Mouse (Mus musculus) limb, embryonic 14.5 days (tissue): ENCODE results near the gene Lamb3. TPM values are rescaled to one million over a fixed set of nuclear protein-coding genes. Genes with fewer than 3 reads are reported as not detected.

Experiments
- ATAC-seq: fragments of 200-750 bp; cut with Nextera tagmentation; 2 replicates; pipeline ENCODE4 v1.8.0; 2017; ENCODE audit warnings: low read depth, moderate number of reproducible peaks, moderate TSS enrichment; ENCODE audit not compliant: low FRiP score
- DNase-seq: peaks from one replicate; pipeline ENCODE4 v3.0.0-alpha.2; 2015; ENCODE audit warnings: low spot score
- H3K27ac ChIP-seq: fragments of 300-500 bp; sonication (generic); replicated peaks from 2 replicates; pipeline ENCODE4 v1.5.1; 2014; ENCODE audit warnings: low read depth, mild to moderate bottlenecking, low read length, moderate library complexity, mixed read lengths
- H3K27me3 ChIP-seq: fragments of 300-500 bp; sonication (generic); 2 replicates; pipeline ENCODE4 v1.6.1; 2014; ENCODE audit warnings: low read length, mixed read lengths; ENCODE audit not compliant: control insufficient read depth, insufficient read depth
- H3K36me3 ChIP-seq: fragments of 300-500 bp; sonication (generic); 2 replicates; pipeline ENCODE4 v1.6.1; 2014; ENCODE audit warnings: mild to moderate bottlenecking, low read length, moderate library complexity, mixed read lengths; ENCODE audit not compliant: control insufficient read depth, insufficient read depth
- H3K4me1 ChIP-seq: fragments of 300-500 bp; sonication (generic); 2 replicates; pipeline ENCODE4 v1.6.1; 2014; ENCODE audit warnings: antibody characterized with exemption, low read length, mixed read lengths; ENCODE audit not compliant: control insufficient read depth, insufficient read depth
- H3K4me2 ChIP-seq: fragments of 300-500 bp; sonication (generic); replicated peaks from 2 replicates; pipeline ENCODE4 v1.6.1; 2014; ENCODE audit warnings: low read depth, mild to moderate bottlenecking, low read length, moderate library complexity; ENCODE audit not compliant: severe bottlenecking
- H3K4me3 ChIP-seq: fragments of 300-500 bp; sonication (generic); replicated peaks from 2 replicates; pipeline ENCODE4 v1.5.1; 2014; ENCODE audit warnings: low read length
- H3K9ac ChIP-seq: fragments of 300-500 bp; sonication (generic); 2 replicates; pipeline ENCODE4 v1.6.1; 2014; ENCODE audit warnings: mild to moderate bottlenecking, low read depth, low read length, moderate library complexity; ENCODE audit not compliant: severe bottlenecking
- H3K9me3 ChIP-seq: fragments of 300-500 bp; sonication (generic); 2 replicates; pipeline ENCODE4 v1.6.1; 2016; ENCODE audit warnings: low read length; ENCODE audit not compliant: control insufficient read depth
- POLR2A ChIP-seq: fragments of 200-500 bp; IDR thresholded peaks from 2 replicates; pipeline ENCODE4 v1.8.0; 2012; ENCODE audit warnings: inconsistent platforms, mild to moderate bottlenecking, moderate library complexity, borderline replicate concordance; ENCODE audit not compliant: insufficient read depth, insufficient read length; ENCODE audit errors: extremely low read depth
- WGBS: fragments of 180-500 bp; shearing (Covaris S2); extraction: QIAGEN DNeasy Blood & Tissue Kit; methylation state at CpG from one replicate; pipeline ENCODE4 v1.1.7; 2014; 5-methylcytosine and 5-hydroxymethylcytosine counted together
- polyA plus RNA-seq, 2 experiments: library from polyadenylated mRNA; depleted of rRNA in 1 of 2; stranded (reverse) in 1 of 2; unstranded in 1 of 2; fragments of >200 nt; fragmentation: Nextera tagmentation in 1 of 2; extraction: Ambion mirVana in 1 of 2; gene quantifications; 2 replicates each; pipeline versions ENCODE4 v1.2.1 to v1.2.3; 2012 to 2014

Gene Lamb3
- polyA plus RNA-seq, 2 experiments, result 4.0 to 4.6 TPM

- H3K27me3 ChIP-seq, result no peaks in the 10 kb centered on the region
- ATAC-seq (no peak), DNase-seq (no peak)
- 77% methylated on average over 1 of the region's 1 CpGs for WGBS
- H3K9me3 ChIP-seq, result no peaks in the 10 kb centered on the region
- no peak for TF ChIP-seq POLR2A
- H3K4me3 ChIP-seq, result no peak overlapping the region
- no peak overlapping the region for H3K4me2 ChIP-seq
- no peak overlapping the region for H3K27ac ChIP-seq
- no peaks in the 10 kb centered on the region for H3K36me3 ChIP-seq
- H3K9ac ChIP-seq, result no peak overlapping the region
- H3K4me1 ChIP-seq, result no peaks in the 10 kb centered on the region
These were observed 102.5 kb downstream of the Lamb3 start for GRCm38 (mm10) chr1:193309785-193310518.

DNA sequence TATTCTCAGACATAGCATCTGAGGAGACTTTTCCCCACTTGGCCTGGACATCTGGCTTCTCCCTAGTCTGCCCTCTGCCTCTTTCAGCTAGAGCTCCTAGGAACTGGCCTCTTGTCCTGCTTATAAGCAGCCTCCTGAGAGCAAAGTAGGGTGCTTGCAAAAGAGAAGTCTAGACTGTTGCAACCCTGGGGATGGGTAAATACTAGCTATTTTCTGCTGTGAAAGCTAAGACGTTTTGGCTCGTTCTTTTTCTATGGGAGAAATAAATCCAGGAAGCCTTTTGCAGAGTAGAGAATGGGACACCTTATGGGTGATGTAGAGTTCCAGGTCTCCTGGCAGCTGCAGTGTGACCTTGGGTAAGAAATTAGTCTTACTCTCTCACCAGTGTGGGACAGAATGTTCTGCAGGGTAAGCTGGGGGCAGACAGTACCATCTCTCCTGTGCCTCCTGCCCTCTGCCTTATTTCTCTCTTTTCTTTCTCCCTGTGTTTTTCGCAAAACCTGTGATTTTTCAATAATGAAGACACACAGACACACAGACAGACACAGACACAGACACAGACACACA is 103.1 kb downstream of the Lamb3 start:
- DNase-seq (no peak), ATAC-seq (no peak)
- Histone ChIP-seq H3K4me3 (no peak overlapping the region), H3K27ac (no peak overlapping the region), H3K4me1 (no peaks in the 10 kb centered on the region), H3K9me3 (no peaks in the 10 kb centered on the region), H3K4me2 (no peak overlapping the region), H3K9ac (no peak overlapping the region), H3K36me3 (no peaks in the 10 kb centered on the region), H3K27me3 (no peaks in the 10 kb centered on the region)
- WGBS, result 82% methylated on average over 3 of the region's 3 CpGs
- no peak for TF ChIP-seq POLR2A

DNA sequence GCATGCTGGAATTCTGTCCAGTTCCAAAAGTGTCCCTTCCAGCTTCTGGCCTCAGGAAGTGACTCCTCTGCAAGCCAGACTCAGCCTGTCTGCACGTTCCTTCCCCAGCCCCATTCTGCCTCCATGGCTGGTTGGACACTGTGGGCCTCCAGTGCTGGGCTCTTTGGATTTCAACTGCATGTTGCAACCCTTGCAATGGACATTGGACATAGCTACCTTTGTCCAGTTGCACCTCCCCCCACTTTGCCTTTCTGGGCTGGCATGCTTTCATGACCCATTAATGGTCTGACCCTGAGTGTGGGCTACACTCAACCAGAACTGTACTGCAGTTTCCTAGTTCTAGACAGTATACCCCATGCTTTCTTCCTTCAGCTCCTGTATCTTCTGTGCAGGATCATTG is 104.1 kb downstream of the Lamb3 start:
- H3K27ac ChIP-seq, result no peak overlapping the region
- H3K4me2 ChIP-seq, result no peak overlapping the region
- no peaks in the 10 kb centered on the region for H3K27me3 ChIP-seq
- ATAC-seq (no peak), DNase-seq (no peak)
- H3K4me1 ChIP-seq, result no peaks in the 10 kb centered on the region
- H3K9ac ChIP-seq, result no peak overlapping the region
- WGBS, result 81% methylated on average over 1 of the region's 1 CpGs
- no peaks in the 10 kb centered on the region for H3K9me3 ChIP-seq
- H3K4me3 ChIP-seq, result no peak overlapping the region
- no peaks in the 10 kb centered on the region for H3K36me3 ChIP-seq
- TF ChIP-seq POLR2A, result no peak

DNA sequence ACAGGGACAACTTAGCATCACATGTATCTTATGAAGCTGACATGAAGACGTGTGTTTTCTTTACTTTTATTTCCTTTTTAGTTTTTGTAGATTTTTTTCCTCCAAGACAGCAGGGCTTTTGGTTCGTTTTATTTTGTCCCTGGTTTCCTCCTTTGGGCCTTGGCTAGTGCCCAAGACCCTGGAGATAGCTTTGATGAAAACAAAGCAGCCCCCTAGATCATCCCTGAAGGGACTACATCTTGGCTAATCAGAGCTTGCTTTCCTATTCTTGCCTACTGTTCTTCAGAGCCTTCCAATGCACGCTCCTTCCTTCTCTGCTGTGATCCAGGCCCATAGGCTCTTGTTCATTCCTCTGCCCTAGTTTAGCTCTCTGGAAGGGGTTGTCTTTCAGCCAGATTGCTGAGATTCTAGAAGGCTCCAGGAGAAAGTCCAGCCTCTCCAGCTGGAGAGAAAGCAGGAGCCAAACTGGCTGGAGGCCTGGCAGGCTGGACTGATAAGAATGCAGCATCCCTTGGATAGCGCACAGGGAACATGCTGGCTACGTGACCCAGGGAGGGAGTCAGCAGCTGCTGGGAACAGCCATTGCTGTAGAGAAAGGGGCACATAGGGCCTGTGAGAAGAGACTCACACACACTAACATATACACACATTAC is 108.3 kb downstream of the Lamb3 start:
- H3K27me3 ChIP-seq, result no peaks in the 10 kb centered on the region
- peak; percentile 41; the same call in 1 of the 2 replicates for ATAC-seq
- no peak overlapping the region for H3K4me3 ChIP-seq
- H3K27ac ChIP-seq, result no peak overlapping the region
- DNase-seq, result peak; percentile 66
- 85% methylated on average over 5 of the region's 5 CpGs for WGBS
- H3K4me1 ChIP-seq, result no peaks in the 10 kb centered on the region
- no peak overlapping the region for H3K9ac ChIP-seq
- H3K4me2 ChIP-seq, result no peak overlapping the region
- TF ChIP-seq POLR2A, result no peak
- H3K36me3 ChIP-seq, result no peaks in the 10 kb centered on the region
- no peaks in the 10 kb centered on the region for H3K9me3 ChIP-seq

GRCm38 (mm10) chr1:193316358-193316750 is 108.9 kb downstream of the Lamb3 start:
- Histone ChIP-seq H3K4me2 (no peak overlapping the region), H3K4me1 (no peaks in the 10 kb centered on the region), H3K9me3 (no peaks in the 10 kb centered on the region), H3K4me3 (no peak overlapping the region), H3K27me3 (no peaks in the 10 kb centered on the region), H3K36me3 (no peaks in the 10 kb centered on the region), H3K9ac (no peak overlapping the region), H3K27ac (no peak overlapping the region)
- WGBS, result 73% methylated on average over 9 of the region's 9 CpGs
- no peak for TF ChIP-seq POLR2A
- ATAC-seq (no peak), DNase-seq (no peak)
